In the genomic region with DNA sequence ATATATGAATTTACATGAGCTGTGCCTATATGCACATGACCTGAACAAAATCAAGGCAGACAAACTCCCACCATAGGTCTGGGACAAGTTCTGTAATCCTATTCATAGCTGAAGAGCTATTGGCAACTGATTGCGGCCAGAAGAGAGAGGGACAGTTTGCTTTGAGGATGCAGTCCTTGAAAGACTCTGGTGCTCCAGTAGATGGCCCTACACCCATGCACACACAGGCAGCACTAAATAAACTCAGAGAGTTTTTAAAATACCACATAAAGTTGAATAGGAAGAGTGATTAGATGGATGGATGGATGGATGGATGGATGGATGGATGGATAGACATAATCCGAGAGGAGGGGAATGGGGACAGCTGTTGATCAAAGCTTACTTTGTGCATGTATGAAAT, we compare ENCODE assay signal across 11 mouse cellular contexts.
A peak's percentile ranks its signal among the peaks of the same experiment; 100 is the strongest.
DNase-seq lines count a peak whose midpoint lies in the region; ATAC-seq and TF ChIP-seq lines count a peak whose summit lies in the region.
"Had no signal": no experiment of that assay in that cellular context is flagged by ENCODE, and none has a peak within 500 bp of the region (broad histone marks: within the 10 kb centered on the region; RNA-seq: fewer than 3 reads in every experiment).

No protein-coding gene starts in this region.

- TF ChIP-seq CTCF in cortical plate, adult 2 months (IDR thresholded peaks at IDR 0.05; ENCODE audit: extremely low read depth, insufficient read depth, low read length), result peak; percentile 62

- no peaks in the 10 kb centered on the region for H3K9me3 ChIP-seq in hindbrain, embryonic 13.5 days
- H3K9me3 ChIP-seq in hindbrain, embryonic 12.5 days (replicated peaks), result peaks cover 11% of the 10 kb centered on the region; the same call in 1 of the 2 replicates
- no peaks in the 10 kb centered on the region; the same call in 1 of the 2 replicates for H3K9me3 ChIP-seq in midbrain, embryonic 14.5 days (ENCODE audit: control insufficient read depth, low read length)
- H3K9me3 ChIP-seq in midbrain, embryonic 11.5 days (ENCODE audit: control insufficient read depth, low read length), result peaks cover 2% of the 10 kb centered on the region; the same call in 1 of the 2 replicates
- H3K9me3 ChIP-seq: embryonic facial prominence, embryonic 15.5 days; megakaryocyte, embryonic 14.5 days had no signal

- no peak overlapping the region for H3K9ac ChIP-seq in hindbrain, embryonic 13.5 days
- no peak overlapping the region for H3K9ac ChIP-seq in hindbrain, embryonic 12.5 days
- H3K9ac ChIP-seq in midbrain, embryonic 14.5 days (replicated peaks; ENCODE audit: low read length), result no peak overlapping the region
- H3K9ac ChIP-seq in midbrain, embryonic 11.5 days (ENCODE audit: low read length), result no peak overlapping the region
- H3K9ac ChIP-seq: embryonic facial prominence, embryonic 15.5 days had no signal

- 0 out of 2 replicates have a peak, but pooled peaks have one; percentile 24 for ATAC-seq in hindbrain, embryonic 13.5 days (ENCODE audit: low FRiP score)
- ATAC-seq in hindbrain, embryonic 12.5 days (ENCODE audit: low FRiP score), result no peak
- no peak for ATAC-seq in midbrain, embryonic 14.5 days (ENCODE audit: low FRiP score, low TSS enrichment)
- no peak for ATAC-seq in midbrain, embryonic 11.5 days (ENCODE audit: low FRiP score)

- peak; percentile 8 for DNase-seq in midbrain, embryonic 14.5 days
- DNase-seq in midbrain, embryonic 11.5 days (ENCODE audit: low spot score, missing footprints), result no peak
- DNase-seq in right cerebral cortex, postnatal 25 days, result peak; percentile 4
- DNase-seq in embryo, embryonic 10.5 days (ENCODE audit: low spot score), result no peak
- DNase-seq in cerebellum, adult 9-10 months, result no peak
- DNase-seq: gastrocnemius, postnatal 36 days had no signal

- no peaks in the 10 kb centered on the region for H3K27me3 ChIP-seq in hindbrain, embryonic 13.5 days
- H3K27me3 ChIP-seq in hindbrain, embryonic 12.5 days, result no peaks in the 10 kb centered on the region
- no peaks in the 10 kb centered on the region for H3K27me3 ChIP-seq in midbrain, embryonic 14.5 days (ENCODE audit: control insufficient read depth, insufficient read depth, low read length)
- no peaks in the 10 kb centered on the region for H3K27me3 ChIP-seq in midbrain, embryonic 11.5 days (ENCODE audit: control insufficient read depth, insufficient read depth, low read length)
- H3K27me3 ChIP-seq: embryonic facial prominence, embryonic 15.5 days; megakaryocyte, embryonic 14.5 days had no signal

- H3K4me2 ChIP-seq in hindbrain, embryonic 13.5 days, result no peak overlapping the region
- no peak overlapping the region for H3K4me2 ChIP-seq in hindbrain, embryonic 12.5 days (replicated peaks)
- no peak overlapping the region for H3K4me2 ChIP-seq in midbrain, embryonic 14.5 days (ENCODE audit: low read length)
- no peak overlapping the region for H3K4me2 ChIP-seq in midbrain, embryonic 11.5 days
- H3K4me2 ChIP-seq: embryonic facial prominence, embryonic 15.5 days had no signal

- 93% methylated on average over 2 of the region's 2 CpGs for whole genome bisulfite sequencing in hindbrain, embryonic 13.5 days
- 78% methylated on average over 2 of the region's 2 CpGs for WGBS in hindbrain, embryonic 12.5 days
- WGBS in midbrain, embryonic 14.5 days, result 78% methylated on average over 2 of the region's 2 CpGs
- WGBS in midbrain, embryonic 11.5 days, result 80% methylated on average over 2 of the region's 2 CpGs

- H3K4me3 ChIP-seq in hindbrain, embryonic 13.5 days, result no peak overlapping the region
- no peak overlapping the region for H3K4me3 ChIP-seq in hindbrain, embryonic 12.5 days
- no peak overlapping the region for H3K4me3 ChIP-seq in midbrain, embryonic 14.5 days (replicated peaks; ENCODE audit: low read depth, low read length)
- H3K4me3 ChIP-seq in midbrain, embryonic 11.5 days (ENCODE audit: low read depth, low read length), result no peak overlapping the region
- no peak overlapping the region for H3K4me3 ChIP-seq in cortical plate, adult 2 months (ENCODE audit: insufficient read depth, low read length)
- H3K4me3 ChIP-seq: embryonic facial prominence, embryonic 15.5 days; megakaryocyte, embryonic 14.5 days had no signal

- TF ChIP-seq POLR2A in cortical plate, adult 2 months (IDR thresholded peaks at IDR 0.05; ENCODE audit: extremely low read depth, insufficient read depth, low read length), result no peak

- no peak overlapping the region for H3K27ac ChIP-seq in hindbrain, embryonic 13.5 days
- no peak overlapping the region for H3K27ac ChIP-seq in hindbrain, embryonic 12.5 days
- H3K27ac ChIP-seq in midbrain, embryonic 14.5 days (replicated peaks; ENCODE audit: low read depth, low read length), result no peak overlapping the region
- no peak overlapping the region for H3K27ac ChIP-seq in midbrain, embryonic 11.5 days (ENCODE audit: low read depth, low read length)
- no peak overlapping the region for H3K27ac ChIP-seq in cortical plate, adult 2 months (ENCODE audit: insufficient read depth, low read length)
- H3K27ac ChIP-seq: embryonic facial prominence, embryonic 15.5 days had no signal

- H3K36me3 ChIP-seq in hindbrain, embryonic 13.5 days, result no peaks in the 10 kb centered on the region
- H3K36me3 ChIP-seq in hindbrain, embryonic 12.5 days, result no peaks in the 10 kb centered on the region
- H3K36me3 ChIP-seq in midbrain, embryonic 14.5 days (ENCODE audit: control insufficient read depth, insufficient read depth, low read length), result no peaks in the 10 kb centered on the region
- no peaks in the 10 kb centered on the region for H3K36me3 ChIP-seq in midbrain, embryonic 11.5 days (ENCODE audit: control insufficient read depth, insufficient read depth, low read length)
- H3K36me3 ChIP-seq: embryonic facial prominence, embryonic 15.5 days had no signal

- H3K4me1 ChIP-seq in hindbrain, embryonic 13.5 days (replicated peaks), result no peaks in the 10 kb centered on the region
- H3K4me1 ChIP-seq in hindbrain, embryonic 12.5 days, result 0 out of 2 replicates have a peak, but pooled peaks cover 2% of the 10 kb centered on the region
- no peaks in the 10 kb centered on the region for H3K4me1 ChIP-seq in midbrain, embryonic 14.5 days (ENCODE audit: control insufficient read depth, insufficient read depth, low read length)
- no peaks in the 10 kb centered on the region for H3K4me1 ChIP-seq in midbrain, embryonic 11.5 days (ENCODE audit: control insufficient read depth, insufficient read depth, low read length)
- no peaks in the 10 kb centered on the region for H3K4me1 ChIP-seq in cortical plate, adult 2 months (ENCODE audit: control insufficient read depth, insufficient read depth, low read length)
- H3K4me1 ChIP-seq: embryonic facial prominence, embryonic 15.5 days; megakaryocyte, embryonic 14.5 days had no signal

Comparison
In these comparisons a context has a peak if more than half of its experiments do, and no peak if none do; other contexts are left out.
1. DNase-seq: peak in midbrain, embryonic 14.5 days (single experiment) and right cerebral cortex, postnatal 25 days (single experiment); none in midbrain, embryonic 11.5 days (single experiment), embryo, embryonic 10.5 days (single experiment) and cerebellum, adult 9-10 months (single experiment).